Mouse (Mus musculus): ENCODE data around the gene Pou5f2.

Pou5f2 gene

DNA sequence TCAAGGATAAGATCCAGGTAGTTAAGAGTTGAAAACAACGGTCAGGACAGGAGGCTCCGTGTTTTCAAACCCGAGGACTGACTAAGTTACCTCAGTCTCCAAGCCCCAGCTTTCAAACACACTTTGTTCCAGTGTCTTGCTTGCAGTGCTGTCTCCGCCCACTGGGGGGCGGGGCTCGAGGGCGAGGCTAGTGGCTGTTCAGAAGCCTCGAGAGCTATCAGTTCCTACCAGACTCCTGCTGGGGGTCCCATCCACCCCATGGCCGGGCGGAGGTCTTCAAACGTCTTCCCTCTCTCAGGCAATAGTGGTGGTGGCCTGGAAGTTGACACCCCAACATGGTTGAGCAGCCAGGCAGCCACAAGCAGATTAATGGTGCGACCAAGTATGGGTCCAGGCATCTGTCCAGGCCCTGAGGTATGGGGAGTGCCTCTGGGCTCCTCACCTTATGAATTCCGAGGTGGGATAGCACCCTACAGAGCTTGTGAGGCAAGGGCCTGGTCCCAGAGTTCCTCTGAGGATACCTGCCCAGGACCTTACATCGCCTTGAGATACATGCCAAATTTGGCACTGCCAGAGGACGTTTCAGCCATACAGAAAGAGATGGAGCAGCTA lies at the start of gene Pou5f2:
TSS of gene Pou5f2 (plus strand) at position 220 of the 612 bp plus-strand sequence.
- DNase-seq, result peak; percentile 15 to 23

DNA sequence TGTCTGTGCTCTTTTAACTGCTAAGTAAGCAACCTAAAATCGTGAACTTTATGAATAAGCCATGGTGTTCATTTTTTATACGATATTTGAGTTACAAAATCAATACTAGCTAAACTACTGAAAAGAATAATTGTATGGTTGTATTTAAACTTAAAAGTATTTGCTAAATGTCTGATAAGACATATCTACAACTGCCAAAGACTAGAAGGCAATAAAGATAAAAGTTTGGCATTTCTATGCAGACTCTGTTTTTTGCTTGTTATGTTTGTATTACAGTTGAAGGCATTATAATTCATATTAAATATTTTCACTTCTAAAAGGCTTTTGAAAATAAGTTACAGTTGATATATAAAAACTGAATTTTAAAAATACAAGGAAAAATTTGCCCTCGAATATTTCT lies 48.5 kb upstream of the Pou5f2 start:
- DNase-seq, result no peak

DNA sequence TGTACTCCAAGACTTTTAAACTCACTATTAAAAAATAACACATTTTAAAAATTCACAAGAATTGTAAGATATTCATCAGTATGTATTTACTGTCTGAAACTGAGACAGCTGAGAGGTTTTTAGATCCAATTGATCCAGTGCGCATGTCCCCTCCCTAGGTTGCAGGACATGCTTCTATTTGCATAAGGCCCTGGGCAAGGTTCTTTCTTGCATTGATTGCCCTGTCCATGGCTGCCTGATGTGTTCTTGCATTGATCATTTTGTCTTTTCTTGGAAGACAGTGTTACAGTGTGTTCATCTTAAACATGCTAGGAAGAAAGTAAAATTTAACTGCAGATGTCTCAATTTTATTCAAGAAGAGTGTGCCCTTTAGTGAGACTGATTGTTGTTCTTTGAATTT lies 47.6 kb upstream of the Pou5f2 start:
- DNase-seq, result no peak

DNA sequence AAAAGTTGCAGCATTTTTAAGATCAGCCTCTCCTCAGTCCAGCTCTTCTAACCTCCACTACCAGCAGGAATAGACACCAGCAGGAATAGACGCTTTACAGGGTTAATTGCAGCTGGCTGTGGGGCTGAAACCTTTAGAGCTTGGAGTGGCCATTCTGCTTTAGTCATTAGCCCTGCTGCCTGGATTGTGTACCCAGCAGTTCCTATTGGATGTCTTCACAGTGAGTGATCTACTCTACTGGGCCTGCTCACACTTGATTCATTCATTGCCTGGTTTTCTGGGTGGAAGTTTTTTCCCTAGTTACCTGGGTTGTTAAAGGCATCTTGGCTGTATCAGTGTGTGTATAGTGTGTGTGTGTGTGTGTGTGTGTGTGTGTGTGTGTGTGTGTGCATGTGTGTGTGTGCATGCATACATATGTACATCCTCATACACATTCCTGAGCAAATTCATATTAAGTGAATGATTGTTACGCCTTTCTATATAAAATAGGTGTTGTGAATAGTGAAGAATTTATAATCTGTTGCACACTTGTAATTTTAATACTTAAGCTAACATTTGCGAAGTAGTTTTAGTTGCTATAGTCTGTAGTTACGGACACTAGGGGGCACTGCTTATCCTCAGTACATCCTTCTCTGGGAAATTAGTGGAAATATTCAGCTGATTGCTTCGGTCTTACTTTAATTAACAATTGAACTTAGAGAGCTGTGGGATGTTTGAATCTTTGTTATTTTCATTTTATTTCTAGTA lies 42.4 kb upstream of the Pou5f2 start:
- peak; percentile 59 to 62 for DNase-seq

DNA sequence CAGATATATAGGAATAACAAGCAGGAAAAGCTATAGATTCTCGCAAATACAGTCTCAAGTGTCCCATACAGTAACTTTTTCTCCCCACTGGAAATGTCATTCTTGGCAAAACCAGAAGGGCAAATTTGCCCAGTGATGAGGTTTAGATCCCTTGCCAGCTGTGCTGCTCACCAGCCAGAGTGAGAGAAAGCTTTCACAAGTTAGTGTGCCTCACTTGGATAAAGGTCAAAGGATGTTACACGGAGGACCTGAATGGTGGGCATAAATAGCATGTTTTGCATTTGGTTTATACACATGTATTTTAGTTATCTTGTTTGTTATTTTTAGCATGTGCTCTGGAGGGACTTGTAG lies 41.9 kb upstream of the Pou5f2 start:
- no peak for DNase-seq

DNA sequence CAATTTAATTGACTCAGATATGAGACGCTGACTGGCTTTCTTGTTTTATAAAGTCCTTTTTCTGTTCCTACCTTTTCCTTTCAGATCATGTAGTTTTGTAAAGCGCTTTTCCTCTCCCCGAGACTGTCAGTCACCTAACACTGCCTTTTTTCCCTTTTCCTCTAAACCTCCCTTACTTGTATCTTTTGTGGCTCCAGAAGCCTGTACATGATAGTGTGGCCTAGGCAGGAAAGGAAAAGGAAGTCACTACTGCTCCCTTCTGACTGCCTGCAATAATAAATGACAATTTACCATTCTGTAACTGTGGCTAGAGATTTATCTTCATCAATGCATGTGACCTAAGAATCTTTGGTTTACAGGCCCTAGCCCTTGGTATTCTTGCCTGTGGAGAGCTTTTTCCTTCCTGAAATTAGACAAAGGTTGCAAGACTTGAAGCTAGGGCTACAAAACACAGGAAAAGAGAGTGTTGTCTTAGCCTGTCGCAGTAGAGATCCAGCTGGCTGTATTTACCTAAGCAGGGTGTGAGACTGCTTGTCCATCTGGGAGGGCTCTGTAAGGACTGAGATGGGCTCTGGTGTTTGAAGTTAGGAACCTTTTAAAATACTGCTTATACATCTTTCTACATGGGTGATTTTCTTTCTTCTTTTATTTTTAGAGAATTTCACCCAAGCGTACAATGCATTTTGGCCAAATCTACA lies 33.4 kb upstream of the Pou5f2 start:
- no peak for DNase-seq

DNA sequence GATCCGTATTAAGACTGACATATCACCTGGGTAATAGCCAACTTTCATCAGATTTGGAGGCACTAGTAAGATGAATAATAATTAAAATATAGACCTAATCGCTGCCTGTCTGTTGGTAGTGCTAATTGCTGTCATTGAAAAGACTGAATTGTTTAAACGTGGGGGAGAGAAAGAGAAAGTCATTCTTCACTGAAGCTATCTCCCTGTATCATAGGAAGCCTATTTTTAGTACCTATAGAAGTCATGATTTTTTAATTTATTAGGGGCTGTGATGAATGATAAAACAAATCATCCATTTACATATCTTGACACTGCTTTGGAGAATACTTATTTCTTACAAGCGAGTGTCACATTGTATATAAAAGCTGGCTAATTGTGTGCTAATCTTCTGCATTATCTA lies 20.1 kb upstream of the Pou5f2 start:
- DNase-seq, result no peak

DNA sequence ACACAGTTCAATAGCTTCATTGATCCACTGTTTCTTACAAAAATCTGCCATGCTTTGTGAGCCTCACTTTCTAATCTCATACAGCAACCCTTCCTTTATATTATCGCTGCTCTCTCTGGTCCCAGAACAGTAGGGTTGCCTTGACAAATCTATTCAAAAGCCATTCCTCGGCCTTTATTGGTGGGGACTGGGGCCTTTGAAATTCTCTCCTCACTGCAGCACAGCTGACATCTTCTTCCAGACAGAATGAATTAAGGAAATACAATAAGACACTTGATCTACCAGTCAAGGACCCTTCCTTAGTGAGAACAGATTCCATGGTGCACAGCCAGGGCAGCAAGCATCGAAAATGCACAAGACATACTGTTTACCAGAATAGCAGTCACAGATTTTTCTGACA lies 19.4 kb upstream of the Pou5f2 start:
- DNase-seq, result no peak

DNA sequence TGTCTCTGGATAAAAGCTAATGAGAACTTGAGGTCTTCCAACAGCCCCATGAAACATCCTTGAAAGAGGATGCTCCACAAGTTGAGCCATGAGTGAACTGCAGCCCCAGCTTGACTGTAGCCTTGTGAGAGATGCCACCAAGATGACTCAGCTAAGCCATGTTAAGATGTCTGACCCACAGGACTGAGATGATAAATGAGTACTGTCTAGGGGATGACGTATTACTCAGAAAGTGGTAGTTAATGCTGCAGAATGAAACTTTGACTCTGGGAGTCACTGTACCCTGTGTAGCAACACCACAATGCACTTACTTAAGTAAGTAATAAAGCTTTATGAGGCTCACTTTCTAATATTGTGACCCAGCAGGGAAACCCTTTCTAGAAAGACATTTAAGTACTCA lies 14.5 kb upstream of the Pou5f2 start:
- DNase-seq, result no peak

DNA sequence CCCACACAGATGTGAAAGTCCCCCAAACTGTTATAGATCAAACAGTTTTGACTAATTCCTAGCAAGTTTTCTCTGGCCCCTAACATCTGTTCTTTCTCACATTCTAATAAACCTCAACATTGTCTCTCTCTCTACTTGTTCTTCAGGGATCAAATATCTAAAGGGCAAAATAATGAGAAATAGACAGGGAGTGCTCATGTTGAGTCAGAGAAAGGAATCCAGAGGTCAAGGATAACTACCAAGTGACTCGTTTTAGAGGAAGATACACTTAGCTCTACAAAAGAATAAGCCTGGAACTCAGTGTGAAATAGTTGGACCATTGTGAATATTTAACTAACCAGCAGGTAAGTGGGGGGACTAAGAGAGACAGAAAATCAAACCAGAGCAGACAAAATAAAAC lies 8.1 kb downstream of the Pou5f2 start:
- no peak for DNase-seq

DNA sequence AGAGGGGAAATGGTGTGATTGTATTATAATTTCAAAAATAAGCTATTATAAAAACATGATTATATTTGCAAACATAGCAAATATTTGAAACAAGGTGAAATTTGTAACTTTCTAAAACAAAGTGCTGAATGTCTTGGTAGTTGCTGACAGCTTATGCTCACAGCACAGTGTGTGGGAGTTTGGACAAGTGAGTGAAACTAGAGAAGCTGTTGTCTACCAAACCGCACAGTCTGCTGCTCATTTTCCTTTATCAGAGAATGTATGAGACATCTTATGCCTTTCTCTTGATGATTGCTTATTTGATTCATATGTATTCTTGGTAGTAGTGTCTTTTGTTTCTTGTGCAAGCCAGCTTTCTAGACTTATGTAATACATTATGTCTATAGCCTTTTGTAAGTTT lies 12.5 kb downstream of the Pou5f2 start:
- DNase-seq, result no peak

DNA sequence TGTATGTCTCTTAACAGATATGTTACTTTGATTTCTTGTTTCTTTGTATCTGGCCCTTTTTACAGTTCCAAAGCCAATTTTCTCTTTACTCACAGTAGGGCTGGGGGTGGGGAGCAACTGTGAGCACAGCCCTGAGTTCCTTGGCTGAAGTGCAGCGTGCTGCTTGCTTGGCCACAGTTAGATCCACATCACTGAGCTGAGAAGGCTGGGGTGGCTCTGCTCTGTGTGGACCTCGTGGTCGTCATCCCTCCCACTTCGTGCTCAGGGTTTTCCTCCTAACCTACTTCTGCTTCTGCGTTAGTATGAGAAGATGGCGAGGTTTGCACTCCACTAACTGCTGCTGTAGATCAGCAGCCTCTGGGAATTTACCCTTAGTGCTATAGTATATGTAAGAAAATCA lies 18.5 kb downstream of the Pou5f2 start:
- no peak for DNase-seq

DNA sequence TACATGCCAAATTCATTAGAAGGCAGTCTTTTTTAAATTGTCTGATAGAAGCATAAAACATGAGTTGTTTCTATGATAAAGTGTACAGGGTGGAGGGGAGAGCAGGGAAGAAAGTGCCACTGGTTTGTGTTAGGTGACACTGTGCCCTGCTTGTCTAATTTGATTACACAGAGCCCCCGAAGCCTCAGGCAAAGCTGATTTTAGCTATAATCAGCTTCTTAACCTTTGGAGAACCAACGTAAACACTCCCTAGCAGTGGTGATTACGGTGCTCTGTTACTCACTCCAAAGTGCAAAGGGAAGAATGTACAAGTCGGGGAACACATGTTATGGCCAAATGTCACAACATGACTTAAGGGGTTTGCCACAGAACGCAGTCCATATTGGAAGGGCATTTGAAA lies 20.4 kb downstream of the Pou5f2 start:
- DNase-seq, result no peak

Data from cerebellum, adult 18-20 months (tissue).